In genomic region chr6:145894669-145895342, GRCm38 (mm10) we compare ENCODE assay signal across 16 mouse cellular contexts. TPM values are rescaled to one million over a fixed set of nuclear protein-coding genes. Genes with fewer than 3 reads are reported as not detected.
DNase-seq lines count a peak whose midpoint lies in the region; ATAC-seq and TF ChIP-seq lines count a peak whose summit lies in the region.
"Had no signal": no experiment of that assay in that cellular context is flagged by ENCODE, and none has a peak within 500 bp of the region (broad histone marks: within the 10 kb centered on the region; RNA-seq: fewer than 3 reads in every experiment).

No protein-coding gene starts in this region.

- H3K36me3 ChIP-seq in embryonic facial prominence, embryonic 13.5 days: no peaks in the 10 kb centered on the region
- no peaks in the 10 kb centered on the region for H3K36me3 ChIP-seq in embryonic facial prominence, embryonic 10.5 days (replicated peaks)
- H3K36me3 ChIP-seq in limb, embryonic 10.5 days: no peaks in the 10 kb centered on the region
- H3K36me3 ChIP-seq in forebrain, embryonic 13.5 days (ENCODE audit: poor library complexity, severe bottlenecking): no peaks in the 10 kb centered on the region
- H3K36me3 ChIP-seq: limb, embryonic 15.5 days; midbrain, embryonic 12.5 days; neural tube, embryonic 13.5 days had no signal

- whole genome bisulfite sequencing in embryonic facial prominence, embryonic 13.5 days: 67% methylated on average over 8 of the region's 8 CpGs
- 78% methylated on average over 8 of the region's 8 CpGs for WGBS in embryonic facial prominence, embryonic 10.5 days
- 79% methylated on average over 8 of the region's 8 CpGs for WGBS in limb, embryonic 10.5 days
- 59% methylated on average over 8 of the region's 8 CpGs for WGBS in forebrain, embryonic 13.5 days

- H3K9me3 ChIP-seq in embryonic facial prominence, embryonic 13.5 days: no peaks in the 10 kb centered on the region
- no peaks in the 10 kb centered on the region for H3K9me3 ChIP-seq in embryonic facial prominence, embryonic 10.5 days
- H3K9me3 ChIP-seq in limb, embryonic 10.5 days (replicated peaks): no peaks in the 10 kb centered on the region
- H3K9me3 ChIP-seq in forebrain, embryonic 13.5 days (replicated peaks): no peaks in the 10 kb centered on the region
- H3K9me3 ChIP-seq: limb, embryonic 15.5 days; midbrain, embryonic 12.5 days; neural tube, embryonic 13.5 days had no signal

- in situ Hi-C loops in Patski (cut with MboI; ENCODE audit: low pct_unique_long_range_greater_than_20kb): no loop called here

- ATAC-seq in embryonic facial prominence, embryonic 13.5 days (ENCODE audit: insufficient number of reproducible peaks, insufficient read depth, low FRiP score, low TSS enrichment, low read depth): 0 out of 2 replicates have a peak, but pooled peaks have one; percentile 48
- peak; percentile 35 for ATAC-seq in Patski
- peak; percentile 45; the same call in 1 of the 2 replicates for ATAC-seq in megakaryocyte, adult 5-6 weeks (ENCODE audit: poor library complexity, severe bottlenecking)
- ATAC-seq in forebrain, embryonic 13.5 days: no peak
- ATAC-seq: hindbrain, embryonic 16.5 days had no signal

- H3K9ac ChIP-seq in embryonic facial prominence, embryonic 13.5 days: no peak overlapping the region
- H3K9ac ChIP-seq in forebrain, embryonic 13.5 days: no peak overlapping the region
- H3K9ac ChIP-seq: limb, embryonic 15.5 days; midbrain, embryonic 12.5 days; neural tube, embryonic 13.5 days had no signal

- H3K4me1 ChIP-seq in embryonic facial prominence, embryonic 13.5 days: peaks cover 9% of the 10 kb centered on the region; the same call in 1 of the 2 replicates
- H3K4me1 ChIP-seq in embryonic facial prominence, embryonic 10.5 days: peaks cover 7% of the 10 kb centered on the region; the same call in 1 of the 2 replicates
- peaks cover 7% of the 10 kb centered on the region; the same call in 1 of the 2 replicates for H3K4me1 ChIP-seq in limb, embryonic 10.5 days
- H3K4me1 ChIP-seq in forebrain, embryonic 13.5 days: no peaks in the 10 kb centered on the region
- H3K4me1 ChIP-seq: limb, embryonic 15.5 days; midbrain, embryonic 12.5 days; neural tube, embryonic 13.5 days had no signal

- no peaks in the 10 kb centered on the region for H3K27me3 ChIP-seq in embryonic facial prominence, embryonic 13.5 days
- no peaks in the 10 kb centered on the region for H3K27me3 ChIP-seq in embryonic facial prominence, embryonic 10.5 days (replicated peaks; ENCODE audit: low read depth, poor library complexity, severe bottlenecking)
- H3K27me3 ChIP-seq in Patski: no peaks in the 10 kb centered on the region
- H3K27me3 ChIP-seq in limb, embryonic 10.5 days (ENCODE audit: low read depth, poor library complexity, severe bottlenecking): no peaks in the 10 kb centered on the region
- no peaks in the 10 kb centered on the region for H3K27me3 ChIP-seq in forebrain, embryonic 13.5 days
- H3K27me3 ChIP-seq: limb, embryonic 15.5 days; midbrain, embryonic 12.5 days; neural tube, embryonic 13.5 days had no signal

- no peak overlapping the region for H3K4me2 ChIP-seq in embryonic facial prominence, embryonic 13.5 days
- no peak overlapping the region for H3K4me2 ChIP-seq in forebrain, embryonic 13.5 days
- H3K4me2 ChIP-seq: limb, embryonic 15.5 days; midbrain, embryonic 12.5 days; neural tube, embryonic 13.5 days had no signal

- POLR2A ChIA-PET in Patski (lab: Charles Lee): no interaction called here

- DNase-seq in embryonic facial prominence, embryonic 10.5 days (ENCODE audit: low spot score): no peak
- no peak for DNase-seq in Patski (ENCODE audit: low read depth, low spot score)
- peak; percentile 18 to 31 for DNase-seq in thymus, postnatal 10 days (ENCODE audit: low spot score in 2 of 2)
- no peak for DNase-seq in frontal cortex, postnatal 25 days (ENCODE audit: low spot score in 2 of 2)
- DNase-seq in limb, embryonic 10.5 days (ENCODE audit: low spot score): no peak
- DNase-seq: cerebellum, adult 11-12 months; heart, adult 18-20 months; kidney, adult 9 months had no signal

- CTCF ChIA-PET in Patski (lab: Charles Lee): no interaction called here

- H3K27ac ChIP-seq in embryonic facial prominence, embryonic 13.5 days: no peak overlapping the region; the same call in 1 of the 2 replicates
- H3K27ac ChIP-seq in embryonic facial prominence, embryonic 10.5 days (replicated peaks): no peak overlapping the region
- H3K27ac ChIP-seq in limb, embryonic 10.5 days: no peak overlapping the region
- no peak overlapping the region for H3K27ac ChIP-seq in forebrain, embryonic 13.5 days
- H3K27ac ChIP-seq: limb, embryonic 15.5 days; midbrain, embryonic 12.5 days; neural tube, embryonic 13.5 days had no signal

- H3K4me3 ChIP-seq in embryonic facial prominence, embryonic 13.5 days: no peak overlapping the region
- no peak overlapping the region for H3K4me3 ChIP-seq in embryonic facial prominence, embryonic 10.5 days
- H3K4me3 ChIP-seq in limb, embryonic 10.5 days: no peak overlapping the region
- no peak overlapping the region for H3K4me3 ChIP-seq in forebrain, embryonic 13.5 days
- H3K4me3 ChIP-seq: erythroblast, embryonic 14.5 days; limb, embryonic 15.5 days; midbrain, embryonic 12.5 days; neural tube, embryonic 13.5 days had no signal

- no peak for TF ChIP-seq CTCF in Patski (IDR thresholded peaks at IDR 0.05)

RNA-seq across cellular contexts. Expression of gene Bhlhe41, which starts 29.4 kb away (rescaled TPM):
- 2.0 and 3.1 TPM in 2 replicates for polyA plus RNA-seq in embryonic facial prominence, embryonic 13.5 days (2015; fragmentation: Nextera tagmentation; extraction: Ambion mirVana)
- polyA plus RNA-seq in embryonic facial prominence, embryonic 10.5 days (2016; fragmentation: Nextera tagmentation; extraction: Ambion mirVana): 0.93 and 1.8 TPM in 2 replicates
- polyA plus RNA-seq in Patski (2021): 41.0 TPM
- total RNA-seq in megakaryocyte, adult 5-6 weeks (2015): 0.02 TPM in 1 of 2 replicates, not detected in the other
- not detected in 2 replicates for total RNA-seq in megakaryocyte, adult 5-6 weeks (2017)
- 0.23 and 0.26 TPM in 2 replicates for polyA plus RNA-seq in limb, embryonic 10.5 days (2016; fragmentation: Nextera tagmentation; extraction: Ambion mirVana)
- 1.3 and 1.9 TPM in 2 replicates for polyA plus RNA-seq in forebrain, embryonic 13.5 days (2015; fragmentation: Nextera tagmentation; extraction: Ambion mirVana)

RNA-seq across cellular contexts. Expression of gene Sspn, which starts 36.6 kb away (rescaled TPM):
- polyA plus RNA-seq in embryonic facial prominence, embryonic 13.5 days (2015; fragmentation: Nextera tagmentation; extraction: Ambion mirVana): 12.5 and 15.6 TPM in 2 replicates
- 1.9 and 2.9 TPM in 2 replicates for polyA plus RNA-seq in embryonic facial prominence, embryonic 10.5 days (2016; fragmentation: Nextera tagmentation; extraction: Ambion mirVana)
- 15.9 TPM for polyA plus RNA-seq in Patski (2021)
- not detected in 2 replicates for total RNA-seq in megakaryocyte, adult 5-6 weeks (2015)
- total RNA-seq in megakaryocyte, adult 5-6 weeks (2017): not detected in 2 replicates
- polyA plus RNA-seq in limb, embryonic 10.5 days (2016; fragmentation: Nextera tagmentation; extraction: Ambion mirVana): 1.9 and 4.6 TPM in 2 replicates
- polyA plus RNA-seq in forebrain, embryonic 13.5 days (2015; fragmentation: Nextera tagmentation; extraction: Ambion mirVana): 1.2 and 2.0 TPM in 2 replicates
- polyA plus RNA-seq: erythroblast, embryonic 14.5 days had no signal

Comparison
In these comparisons a context has a peak if more than half of its experiments do, and no peak if none do; other contexts are left out.
1. DNase-seq: peak in thymus, postnatal 10 days (2 of 2); none in embryonic facial prominence, embryonic 10.5 days (single experiment), Patski (single experiment), frontal cortex, postnatal 25 days (0 of 2) and limb, embryonic 10.5 days (single experiment).
2. RNA of gene Bhlhe41, which starts 29.4 kb away (polyA plus RNA-seq): 41.0 TPM in Patski (single experiment); 2.0 to 3.1 TPM in embryonic facial prominence, embryonic 13.5 days, 0.93 to 1.8 TPM in embryonic facial prominence, embryonic 10.5 days, 1.3 to 1.9 TPM in forebrain, embryonic 13.5 days and 0.23 to 0.26 TPM in limb, embryonic 10.5 days; every median in the first group is over 10 times any median in the second.